ENCODE assay signal across 8 mouse cellular contexts in the genomic region with DNA sequence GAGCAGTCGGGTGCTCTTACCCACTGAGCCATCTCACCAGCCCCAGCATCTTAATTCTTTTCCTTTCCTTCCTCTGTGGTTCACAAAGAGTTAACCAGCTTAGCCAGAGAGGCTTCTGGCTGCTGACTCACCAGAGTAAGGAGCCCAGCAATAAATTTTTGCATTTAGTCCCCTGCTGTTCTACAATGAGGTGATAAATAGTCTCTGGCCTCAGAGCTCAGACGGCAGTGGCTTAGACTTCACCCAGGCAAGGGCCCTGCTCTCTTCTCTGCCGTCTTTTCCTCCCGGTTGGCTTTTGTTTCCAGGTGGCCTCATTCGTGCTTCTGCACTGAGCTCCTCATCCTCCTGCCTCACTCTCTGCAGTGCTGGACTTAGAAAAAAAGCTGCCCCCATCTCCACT.
A peak's percentile ranks its signal among the peaks of the same experiment; 100 is the strongest.
DNase-seq lines count a peak whose midpoint lies in the region; ATAC-seq and TF ChIP-seq lines count a peak whose summit lies in the region.
"Had no signal": no experiment of that assay in that cellular context is flagged by ENCODE, and none has a peak within 500 bp of the region (broad histone marks: within the 10 kb centered on the region; RNA-seq: fewer than 3 reads in every experiment).

No protein-coding gene starts in this region.

- no peak overlapping the region for H3K9ac ChIP-seq in kidney, embryonic 15.5 days
- H3K9ac ChIP-seq in hindbrain, embryonic 14.5 days = peak overlapping the region; percentile 57; the same call in 1 of the 2 replicates
- no peak overlapping the region for H3K9ac ChIP-seq in midbrain, postnatal 0 days (replicated peaks; ENCODE audit: low read length, poor library complexity, severe bottlenecking)
- H3K9ac ChIP-seq: limb, embryonic 15.5 days had no signal

- peaks cover 12% of the 10 kb centered on the region for H3K4me1 ChIP-seq in kidney, embryonic 15.5 days
- no peaks in the 10 kb centered on the region for H3K4me1 ChIP-seq in hindbrain, embryonic 14.5 days (replicated peaks; ENCODE audit: control insufficient read depth, insufficient read depth, low read length)
- H3K4me1 ChIP-seq in midbrain, postnatal 0 days (ENCODE audit: insufficient read depth, low read length) = no peaks in the 10 kb centered on the region

- no peak overlapping the region for H3K4me3 ChIP-seq in kidney, embryonic 15.5 days (replicated peaks)
- peak overlapping the region; percentile 47 for H3K4me3 ChIP-seq in hindbrain, embryonic 14.5 days (replicated peaks; ENCODE audit: low read length)
- H3K4me3 ChIP-seq in midbrain, postnatal 0 days (ENCODE audit: low read depth, low read length) = peak overlapping the region; percentile 46; the same call in 1 of the 2 replicates

- peaks cover 22% of the 10 kb centered on the region for H3K36me3 ChIP-seq in kidney, embryonic 15.5 days
- peaks cover 16% of the 10 kb centered on the region for H3K36me3 ChIP-seq in hindbrain, embryonic 14.5 days (replicated peaks; ENCODE audit: control insufficient read depth, insufficient read depth)
- peaks cover 14% of the 10 kb centered on the region for H3K36me3 ChIP-seq in midbrain, postnatal 0 days (ENCODE audit: insufficient read depth, low read length)

- no peaks in the 10 kb centered on the region for H3K9me3 ChIP-seq in kidney, embryonic 15.5 days (replicated peaks)
- no peaks in the 10 kb centered on the region for H3K9me3 ChIP-seq in hindbrain, embryonic 14.5 days (ENCODE audit: control insufficient read depth, low read length)
- no peaks in the 10 kb centered on the region for H3K9me3 ChIP-seq in midbrain, postnatal 0 days (ENCODE audit: low read length)
- H3K9me3 ChIP-seq: limb, embryonic 15.5 days had no signal

- TF ChIP-seq CTCF in midbrain, postnatal 0 days (IDR thresholded peaks at IDR 0.05) = no peak

- DNase-seq in kidney, postnatal 14 days = no peak
- peak; percentile 63 for DNase-seq in ZHBTc4 (ENCODE audit: low read depth, low spot score)
- DNase-seq in hindbrain, embryonic 14.5 days (ENCODE audit: low spot score) = no peak
- DNase-seq in midbrain, postnatal 0 days (ENCODE audit: low spot score) = peak; percentile 16
- no peak for DNase-seq in natural killer cell, adult 2 months (ENCODE audit: low spot score in 2 of 2)

- WGBS in kidney, embryonic 15.5 days = 9% methylated on average over 5 of the region's 5 CpGs
- WGBS in hindbrain, embryonic 14.5 days = 21% methylated on average over 5 of the region's 5 CpGs
- WGBS in midbrain, postnatal 0 days = 14% methylated on average over 5 of the region's 5 CpGs

- no peak for ATAC-seq in kidney, embryonic 15.5 days (replicated peaks; ENCODE audit: low FRiP score)
- ATAC-seq in hindbrain, embryonic 14.5 days (ENCODE audit: low FRiP score) = no peak
- ATAC-seq in midbrain, postnatal 0 days (ENCODE audit: low FRiP score) = no peak
- ATAC-seq in activated CD4-positive, CD25-positive, alpha-beta regulatory T cell, adult 4 months = no peak

- no peaks in the 10 kb centered on the region for H3K27me3 ChIP-seq in kidney, embryonic 15.5 days
- H3K27me3 ChIP-seq in hindbrain, embryonic 14.5 days (ENCODE audit: control insufficient read depth, insufficient read depth, low read length) = no peaks in the 10 kb centered on the region
- H3K27me3 ChIP-seq in midbrain, postnatal 0 days (ENCODE audit: insufficient read depth, low read length) = no peaks in the 10 kb centered on the region
- H3K27me3 ChIP-seq: limb, embryonic 15.5 days had no signal

- H3K27ac ChIP-seq in kidney, embryonic 15.5 days = peak overlapping the region; percentile 37
- H3K27ac ChIP-seq in hindbrain, embryonic 14.5 days = peak overlapping the region; percentile 76
- H3K27ac ChIP-seq in midbrain, postnatal 0 days (ENCODE audit: low read depth, low read length) = peak overlapping the region; percentile 76
- H3K27ac ChIP-seq: limb, embryonic 15.5 days had no signal

- H3K4me2 ChIP-seq in kidney, embryonic 15.5 days = peak overlapping the region; percentile 83
- peak overlapping the region; percentile 97 for H3K4me2 ChIP-seq in hindbrain, embryonic 14.5 days (replicated peaks)
- peak overlapping the region; percentile 70 for H3K4me2 ChIP-seq in midbrain, postnatal 0 days (ENCODE audit: low read depth, low read length, poor library complexity, severe bottlenecking)

Comparison
In these comparisons a context has a peak if more than half of its experiments do, and no peak if none do; other contexts are left out.
1. DNase-seq: peak in ZHBTc4 (single experiment) and midbrain, postnatal 0 days (single experiment); none in kidney, postnatal 14 days (single experiment), hindbrain, embryonic 14.5 days (single experiment) and natural killer cell, adult 2 months (0 of 2).
2. Peak in every context shown above with its lines, with median percentiles within 50 percentile points of each other: H3K27ac ChIP-seq and H3K4me2 ChIP-seq.